Mouse (Mus musculus): ENCODE data around the gene Gm11361. TPM values are rescaled to one million over a fixed set of nuclear protein-coding genes. Genes with fewer than 3 reads are reported as not detected.

The Gm11361 gene
- 100 to 1,000 TPM in 1 of 4 experiments, 10 to 100 TPM in 3; 45.7 to 100 (median 70.7) TPM for total RNA-seq (2022)

DNA sequence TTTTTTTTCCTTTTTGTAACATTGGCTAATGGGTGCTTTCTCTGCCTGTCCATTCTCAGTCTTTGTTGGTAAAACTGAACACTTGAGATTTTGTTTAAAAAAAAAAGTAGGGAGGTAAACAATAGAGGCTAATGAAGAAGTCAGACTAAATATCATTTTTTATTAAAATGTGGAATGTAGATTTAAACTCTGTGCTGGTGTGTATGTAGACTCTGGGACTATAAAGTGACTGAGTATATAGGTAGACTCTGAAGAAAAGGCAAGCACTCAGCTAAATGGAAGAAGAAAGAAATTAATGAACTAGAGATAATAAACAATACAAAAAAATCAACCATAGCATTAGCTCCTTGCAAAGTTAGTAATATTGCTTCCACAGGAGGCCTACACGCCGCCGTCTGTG is at the start of gene Gm11361:
Gene Gm11361 (plus strand): TSS at position 301 of the 400 bp plus-strand sequence.
- DNase-seq (ENCODE audit: low spot score in 2 of 2) = no peak

DNA sequence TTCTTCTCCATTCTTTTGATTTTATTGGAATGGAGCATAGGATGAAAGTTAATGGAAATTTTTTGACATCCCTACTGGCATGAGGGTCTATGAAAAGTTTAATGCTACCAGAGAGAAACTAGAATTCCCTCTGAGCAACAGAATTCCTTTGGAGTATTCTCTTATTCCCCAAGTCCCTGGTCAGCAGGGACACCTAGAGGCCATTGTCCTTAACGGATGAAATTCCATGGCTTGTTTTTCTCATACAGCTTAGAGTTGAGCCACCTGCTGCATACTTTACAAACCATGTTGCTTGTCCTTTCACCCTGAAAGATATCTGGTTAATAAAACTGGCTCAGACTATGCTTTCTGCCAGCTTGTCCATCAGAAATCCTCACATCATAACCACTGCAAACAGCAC is 7.1 kb downstream of the Gm11361 start:
- DNase-seq (ENCODE audit: low spot score in 2 of 2) = no peak

DNA sequence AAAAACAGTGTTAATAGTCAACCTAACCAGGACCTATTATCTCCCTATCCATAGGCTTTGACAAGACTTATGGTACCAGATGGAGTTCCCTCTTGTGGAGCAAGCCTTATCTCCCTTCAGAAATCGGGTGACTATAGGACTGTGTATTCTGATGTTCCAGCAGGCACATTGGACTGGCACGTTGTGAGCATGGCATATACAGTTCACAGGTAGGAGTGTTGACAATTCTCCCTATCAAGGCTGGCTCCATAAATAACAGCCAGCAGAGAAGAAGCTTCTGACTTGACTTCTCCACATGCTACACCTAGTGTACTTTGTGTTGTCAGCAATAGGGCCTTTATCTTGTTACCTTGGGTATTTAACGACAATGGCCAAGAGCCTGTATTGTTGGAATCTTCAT is 30.0 kb downstream of the Gm11361 start:
- DNase-seq (ENCODE audit: low spot score in 2 of 2) = no peak

DNA sequence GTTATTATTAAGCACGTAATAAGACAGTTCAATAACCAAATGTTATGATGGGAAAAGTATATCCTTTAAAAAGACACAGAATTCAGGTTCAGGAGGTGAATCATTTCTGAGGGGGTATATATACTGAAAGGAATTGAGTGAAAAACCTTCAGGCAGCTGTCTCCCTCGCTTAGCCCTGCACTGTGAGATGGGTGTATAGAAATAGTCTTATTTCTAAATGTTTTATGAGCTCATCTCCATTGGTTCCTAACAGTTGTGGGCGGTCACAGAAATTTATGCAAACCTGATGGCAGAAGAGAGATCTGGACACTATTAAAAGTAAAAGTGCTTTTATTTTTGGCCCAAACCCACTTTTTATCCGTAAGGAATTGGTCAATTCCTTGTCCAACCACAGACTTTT is 36.9 kb downstream of the Gm11361 start:
- DNase-seq (ENCODE audit: low spot score in 2 of 2) = no peak

DNA sequence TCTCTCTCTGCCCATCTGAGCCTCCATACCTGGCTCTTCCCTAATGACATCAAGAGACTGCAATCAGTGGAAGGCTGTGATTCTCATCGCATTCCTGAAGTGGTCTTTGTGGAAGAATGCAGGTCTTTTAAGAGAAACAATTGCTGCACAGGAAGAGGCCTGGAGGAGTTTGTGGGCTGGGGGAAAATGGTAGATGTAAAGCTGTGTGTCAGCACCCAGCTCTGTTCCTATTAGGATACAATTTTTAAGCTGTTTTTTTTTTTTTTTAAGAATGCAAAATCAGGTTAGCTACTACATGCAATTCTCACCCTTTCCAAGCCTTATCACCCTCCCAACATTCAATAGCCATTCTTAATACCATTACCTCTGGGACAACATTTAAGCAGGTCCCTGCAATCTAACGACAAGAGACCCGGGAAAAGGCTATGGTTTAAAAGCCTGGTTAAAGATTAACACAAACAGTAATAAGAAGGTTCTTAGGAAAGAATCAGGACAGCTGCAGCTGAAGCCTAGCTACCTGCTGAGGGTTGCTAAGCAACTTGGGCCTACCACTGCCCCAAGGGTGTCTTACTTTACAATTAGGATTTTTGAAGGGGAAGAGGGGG is 37.5 kb downstream of the Gm11361 start:
- DNase-seq (ENCODE audit: low spot score in 2 of 2) = no peak

DNA sequence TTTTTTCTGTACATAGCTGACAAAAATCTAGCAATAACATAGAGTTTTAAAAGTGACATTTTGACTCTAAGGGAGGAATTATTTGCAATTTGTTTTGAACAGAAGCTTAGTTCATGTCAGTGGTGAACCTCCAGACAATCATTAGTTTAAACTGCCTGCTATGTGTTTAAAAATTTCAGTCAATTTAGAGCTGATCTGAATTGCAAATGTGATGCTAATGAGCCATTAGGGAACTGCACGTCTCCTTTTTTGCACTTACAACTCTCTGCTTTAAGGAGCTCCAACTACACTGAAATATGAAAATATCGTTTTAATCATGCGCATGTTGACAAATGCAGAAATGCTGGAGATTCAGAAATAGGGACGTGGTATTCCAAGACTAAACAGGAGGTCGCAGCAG is 38.2 kb downstream of the Gm11361 start:
- DNase-seq (ENCODE audit: low spot score in 2 of 2) = no peak

DNA sequence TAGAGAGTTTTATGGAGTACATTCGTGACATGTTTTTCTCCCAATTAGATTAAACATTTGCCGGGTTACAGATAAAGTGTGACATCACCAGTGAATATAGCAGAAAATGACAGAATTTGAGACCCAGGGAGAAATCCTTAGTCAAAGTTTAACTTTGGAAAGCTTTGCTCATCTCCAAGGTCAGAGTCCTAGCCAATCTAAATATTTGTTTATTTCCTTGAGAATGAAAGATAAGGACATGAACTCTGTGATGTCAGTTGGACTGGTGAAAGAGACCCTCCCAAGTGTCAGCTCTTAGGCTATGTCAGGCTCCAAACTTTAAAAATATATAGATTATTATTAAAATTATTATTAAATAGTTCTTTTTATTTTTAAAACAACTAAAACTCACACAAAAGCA is 39.8 kb downstream of the Gm11361 start:
- no peak for DNase-seq (ENCODE audit: low spot score in 2 of 2)

DNA sequence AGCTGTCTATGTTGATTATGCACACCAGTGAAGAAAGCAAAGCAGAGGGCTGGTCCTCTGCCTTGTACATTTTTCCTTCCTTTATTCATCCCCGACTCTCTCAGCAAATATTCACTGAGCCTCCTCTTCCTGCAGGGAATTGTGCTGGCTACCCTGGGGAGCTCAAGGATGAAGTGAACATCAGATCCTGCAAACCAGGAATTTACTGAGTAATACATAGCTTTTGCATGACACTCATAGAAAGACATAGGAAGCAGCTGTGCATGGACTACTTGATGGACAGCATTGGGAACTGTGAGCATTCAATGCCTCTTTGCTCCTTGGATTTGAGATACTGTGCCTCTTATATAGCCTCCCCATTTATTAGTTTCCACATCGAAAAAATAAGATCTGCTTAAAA is 40.2 kb downstream of the Gm11361 start:
- DNase-seq (ENCODE audit: low spot score in 2 of 2) = no peak

Other genes starting within 250 kb of the Gm11361 start
- gene Prl4a1, start 241.3 kb upstream of the Gm11361 start, total RNA-seq (2022) = not detected
- not detected for gene Prl5a1, start 115.0 kb upstream of the Gm11361 start, total RNA-seq (2022)